Mouse (Mus musculus) CD4-positive, CD25-positive, alpha-beta regulatory T cell, adult 2 months (primary cell): Measurements from ENCODE around the gene Bpifb9a.
"Not testable (repeated sequence)": the region's sequence is repeated elsewhere in the genome, so short reads cannot be mapped to it uniquely, and the experiment has no call there.

Experiments used
- DNase-seq: peaks from one replicate; pipeline ENCODE4 v3.0.0-alpha.2; 2012; ENCODE audit warnings: low read depth, low spot score

Gene Bpifb9a

GRCm38 (mm10) chr2:154304604-154305003 lies 47.0 kb downstream of the Bpifb9a start:
- not testable (repeated sequence) for DNase-seq

DNA sequence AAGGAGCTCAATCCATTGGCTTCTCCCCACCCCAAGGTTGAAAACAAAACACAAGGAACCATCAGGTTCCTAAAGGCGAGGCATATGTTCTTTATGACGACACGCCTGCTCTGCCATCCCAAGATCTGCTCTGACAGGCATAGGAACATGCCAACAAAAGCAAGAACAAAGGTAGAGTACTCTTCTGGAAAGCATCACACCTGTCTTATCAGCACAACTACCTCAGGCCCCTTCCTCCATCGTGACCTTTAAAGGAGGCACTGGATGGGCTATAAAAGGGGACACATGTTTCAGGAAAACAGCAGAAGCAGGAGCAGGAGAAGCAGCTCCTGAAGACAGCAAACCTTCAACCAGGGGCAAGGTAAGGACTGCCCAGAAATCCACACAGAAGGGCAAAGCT lies 49.3 kb downstream of the Bpifb9a start, which contains the start of gene Bpifb9b:
Bpifb9b (plus strand) TSS at position 301 of the 400 bp plus-strand sequence.
- not testable (repeated sequence) for DNase-seq

DNA sequence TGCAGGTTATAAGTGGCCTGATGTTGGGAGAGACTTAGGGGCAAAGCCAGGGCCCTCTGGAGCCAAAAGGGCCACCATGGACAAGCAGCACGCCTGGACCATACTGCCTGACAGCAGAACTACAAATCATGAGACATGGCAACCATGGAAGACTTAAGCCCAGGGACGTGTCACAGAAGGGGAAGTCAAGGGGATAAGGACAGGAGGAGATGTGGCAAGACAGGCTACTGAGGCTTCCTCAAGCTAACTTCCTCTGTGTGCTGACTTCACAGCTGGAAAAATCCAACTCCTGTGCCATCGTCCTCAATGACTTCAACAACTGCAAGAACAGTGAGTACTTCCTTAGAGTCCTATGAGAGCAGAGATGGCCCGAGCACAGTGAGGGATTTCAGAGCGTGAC lies 56.1 kb downstream of the Bpifb9a start:
- not testable (repeated sequence) for DNase-seq
